Mouse (Mus musculus): ENCODE results near the gene Ndel1. TPM values are rescaled to one million over a fixed set of nuclear protein-coding genes. Genes with fewer than 3 reads are reported as not detected.

Ndel1 gene
- total and polyA plus RNA-seq, 3 experiments, result 26.2 to 64.3 (median 39.4) TPM

DNA sequence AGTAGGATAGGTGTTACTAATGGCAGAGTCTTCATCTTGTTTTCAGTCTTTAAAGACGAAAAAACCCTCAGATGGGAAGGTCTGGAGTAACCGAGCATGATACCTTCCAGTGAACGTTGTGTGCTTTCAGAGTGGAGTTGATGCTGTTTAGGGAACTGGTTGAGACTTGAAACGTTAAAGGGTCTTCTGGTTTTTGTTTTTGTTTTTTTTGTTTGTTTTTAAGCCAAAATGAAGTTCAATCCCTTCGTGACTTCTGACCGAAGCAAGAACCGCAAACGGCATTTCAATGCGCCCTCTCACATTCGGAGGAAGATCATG lies 30.3 kb upstream of the Ndel1 start:
- peaks cover 62% of the 10 kb centered on the region for H3K4me1 ChIP-seq (ENCODE audit: insufficient read depth, low read depth, low read length)
- no peak for TF ChIP-seq TAL1 (conservative IDR thresholded peaks at IDR 0.05; ENCODE audit: low read depth, low read length)
- TF ChIP-seq GATA1 (IDR thresholded peaks at IDR 0.05; ENCODE audit: borderline replicate concordance, low read length), result no peak

DNA sequence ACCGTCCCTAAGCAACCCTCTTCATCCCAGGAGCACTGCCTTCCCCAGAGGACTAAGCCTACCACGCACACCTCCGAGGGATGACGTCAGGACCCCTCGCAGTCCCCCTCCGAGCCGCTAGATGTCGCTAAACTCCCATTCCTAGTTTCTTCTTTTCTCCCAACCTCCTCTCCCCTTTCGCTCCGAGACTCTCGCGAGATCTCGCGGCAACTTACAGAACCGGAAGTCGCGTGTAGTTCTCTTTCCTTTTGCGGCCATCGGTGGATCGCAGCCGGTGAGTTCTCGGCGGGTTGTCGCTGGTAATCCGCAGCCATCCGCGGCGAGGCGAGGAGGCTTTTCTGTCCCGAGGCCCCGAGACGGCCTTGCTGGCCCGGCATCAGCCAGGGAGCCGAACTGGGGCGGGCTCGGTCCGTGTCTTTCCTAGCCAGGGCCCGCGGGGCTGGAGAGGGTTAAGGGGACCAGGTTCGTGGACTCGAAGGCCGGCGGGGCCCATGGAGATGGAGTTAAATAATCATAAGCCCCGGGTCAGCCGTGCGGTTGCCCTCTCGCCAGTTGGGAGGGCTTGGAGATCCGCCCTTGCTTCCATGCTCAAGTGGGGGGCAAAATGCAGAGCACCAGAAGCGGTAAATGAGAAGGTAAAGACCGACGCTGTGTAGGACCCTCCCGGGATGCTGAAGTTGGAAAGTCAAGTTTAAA lies 29.8 kb upstream of the Ndel1 start, which contains the start of gene Rpl26:
Gene Rpl26 (plus strand): TSS at position 233 of the 696 bp plus-strand sequence.
- Histone ChIP-seq H3K27me3 (ENCODE audit: insufficient read depth, low read length) (peaks cover 5% of the 10 kb centered on the region; the same call in 1 of the 2 replicates), H3K4me1 (ENCODE audit: insufficient read depth, low read depth, low read length) (peaks cover 65% of the 10 kb centered on the region), H3K36me3 (replicated peaks) (peaks cover 43% of the 10 kb centered on the region), H3K9me3 (replicated peaks) (no peaks in the 10 kb centered on the region), H3K4me3 (ENCODE audit: low read depth, low read length) (peak within 1 kb of the TSS; percentile 92)
- DNase-seq (ENCODE audit: low spot score) (peak; percentile 86), ATAC-seq (ENCODE audit: extremely low read depth, insufficient number of reproducible peaks, low FRiP score, poor library complexity, severe bottlenecking) (peak; percentile 71)
- TF ChIP-seq TAL1 (conservative IDR thresholded peaks at IDR 0.05; ENCODE audit: low read depth, low read length) (no peak), GATA2 (IDR thresholded peaks at IDR 0.05; ENCODE audit: borderline replicate concordance, low read depth, low read length) (no peak), CTCF (IDR thresholded peaks at IDR 0.05; ENCODE audit: low read depth, low read length) (peak; percentile 94)

More for the DNA sequence above, 30.3 kb upstream of the Ndel1 start:
- H3K9me3 ChIP-seq (replicated peaks), result no peaks in the 10 kb centered on the region
- peaks cover 47% of the 10 kb centered on the region for H3K36me3 ChIP-seq (replicated peaks)
- H3K27me3 ChIP-seq (ENCODE audit: insufficient read depth, low read length), result peaks cover 5% of the 10 kb centered on the region; the same call in 1 of the 2 replicates
- no peak for ATAC-seq (ENCODE audit: extremely low read depth, insufficient number of reproducible peaks, low FRiP score, poor library complexity, severe bottlenecking)
- no peak for DNase-seq (ENCODE audit: low spot score)
- peak overlapping the region; percentile 92 for H3K4me3 ChIP-seq (ENCODE audit: low read depth, low read length)

- H3K27me3 ChIP-seq (ENCODE audit: insufficient read depth, low read length), result peaks cover 5% of the 10 kb centered on the region; the same call in 1 of the 2 replicates
- DNase-seq (ENCODE audit: low spot score) (no peak), ATAC-seq (ENCODE audit: extremely low read depth, insufficient number of reproducible peaks, low FRiP score, poor library complexity, severe bottlenecking) (no peak)
- H3K36me3 ChIP-seq (replicated peaks), result peaks cover 35% of the 10 kb centered on the region
- peak overlapping the region; percentile 92; the same call in 1 of the 2 replicates for H3K4me3 ChIP-seq (ENCODE audit: low read depth, low read length)
- H3K9me3 ChIP-seq (replicated peaks), result no peaks in the 10 kb centered on the region
- peaks cover 62% of the 10 kb centered on the region for H3K4me1 ChIP-seq (ENCODE audit: insufficient read depth, low read depth, low read length)
- TF ChIP-seq POLR2AphosphoS5 (IDR thresholded peaks at IDR 0.05; ENCODE audit: insufficient replicate concordance, low read depth, low read length) (no peak), TAL1 (conservative IDR thresholded peaks at IDR 0.05; ENCODE audit: low read depth, low read length) (no peak), CTCF (IDR thresholded peaks at IDR 0.05; ENCODE audit: low read depth, low read length) (no peak), GATA1 (IDR thresholded peaks at IDR 0.05; ENCODE audit: borderline replicate concordance, low read length) (no peak), GATA2 (IDR thresholded peaks at IDR 0.05; ENCODE audit: borderline replicate concordance, low read depth, low read length) (no peak)
Measured at GRCm38 (mm10) chr11:68900519-68901350, 29.1 kb upstream of the Ndel1 start.

- Histone ChIP-seq H3K4me1 (ENCODE audit: insufficient read depth, low read depth, low read length) (peaks cover 56% of the 10 kb centered on the region), H3K4me3 (ENCODE audit: low read depth, low read length) (no peak overlapping the region), H3K27me3 (ENCODE audit: insufficient read depth, low read length) (peaks cover 5% of the 10 kb centered on the region; the same call in 1 of the 2 replicates), H3K36me3 (replicated peaks) (peaks cover 26% of the 10 kb centered on the region), H3K9me3 (replicated peaks) (no peaks in the 10 kb centered on the region)
- no peak for TF ChIP-seq POLR2AphosphoS5 (IDR thresholded peaks at IDR 0.05; ENCODE audit: insufficient replicate concordance, low read depth, low read length)
- no peak for TF ChIP-seq GATA1 (IDR thresholded peaks at IDR 0.05; ENCODE audit: borderline replicate concordance, low read length)
- TF ChIP-seq CTCF (IDR thresholded peaks at IDR 0.05; ENCODE audit: low read depth, low read length), result no peak
- no peak for TF ChIP-seq TAL1 (conservative IDR thresholded peaks at IDR 0.05; ENCODE audit: low read depth, low read length)
- no peak for TF ChIP-seq GATA2 (IDR thresholded peaks at IDR 0.05; ENCODE audit: borderline replicate concordance, low read depth, low read length)
- DNase-seq (ENCODE audit: low spot score) (no peak), ATAC-seq (ENCODE audit: extremely low read depth, insufficient number of reproducible peaks, low FRiP score, poor library complexity, severe bottlenecking) (no peak)
Measured at GRCm38 (mm10) chr11:68899815-68900214, 28.2 kb upstream of the Ndel1 start.

DNA sequence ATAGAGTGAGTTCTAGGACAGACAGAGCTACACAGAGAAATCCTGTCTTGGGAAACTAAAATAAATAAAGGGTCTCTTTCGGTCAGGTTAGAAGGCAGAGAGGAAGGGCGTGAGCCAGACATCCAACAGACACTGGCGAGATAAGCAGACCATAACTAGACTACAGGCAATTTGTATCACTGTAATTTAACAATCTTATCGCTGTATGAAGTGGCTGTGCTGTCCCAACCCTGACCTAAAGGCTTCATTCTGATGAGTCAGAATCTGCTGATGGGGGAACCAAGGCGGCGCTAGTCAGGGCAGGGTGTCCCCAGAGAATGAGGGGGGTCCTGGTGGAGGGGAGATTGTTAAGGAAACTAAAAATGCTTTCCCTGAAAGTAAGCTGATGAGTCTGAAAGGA lies 27.1 kb upstream of the Ndel1 start:
- 0 out of 2 replicates have a peak, but pooled peaks have one; percentile 23 for ATAC-seq (ENCODE audit: extremely low read depth, insufficient number of reproducible peaks, low FRiP score, poor library complexity, severe bottlenecking)
- no peak for DNase-seq (ENCODE audit: low spot score)
- Histone ChIP-seq H3K4me1 (ENCODE audit: insufficient read depth, low read depth, low read length) (peaks cover 46% of the 10 kb centered on the region), H3K4me3 (ENCODE audit: low read depth, low read length) (no peak overlapping the region; the same call in 1 of the 2 replicates), H3K9me3 (replicated peaks) (no peaks in the 10 kb centered on the region), H3K27me3 (ENCODE audit: insufficient read depth, low read length) (peaks cover 5% of the 10 kb centered on the region; the same call in 1 of the 2 replicates), H3K36me3 (replicated peaks) (peaks cover 15% of the 10 kb centered on the region)
- TF ChIP-seq CTCF (IDR thresholded peaks at IDR 0.05; ENCODE audit: low read depth, low read length), result no peak
- no peak for TF ChIP-seq POLR2AphosphoS5 (IDR thresholded peaks at IDR 0.05; ENCODE audit: insufficient replicate concordance, low read depth, low read length)
- TF ChIP-seq TAL1 (conservative IDR thresholded peaks at IDR 0.05; ENCODE audit: low read depth, low read length), result no peak
- TF ChIP-seq GATA1 (IDR thresholded peaks at IDR 0.05; ENCODE audit: borderline replicate concordance, low read length), result no peak
- TF ChIP-seq GATA2 (IDR thresholded peaks at IDR 0.05; ENCODE audit: borderline replicate concordance, low read depth, low read length), result no peak

- Histone ChIP-seq H3K4me1 (ENCODE audit: insufficient read depth, low read depth, low read length) (peaks cover 36% of the 10 kb centered on the region), H3K4me3 (ENCODE audit: low read depth, low read length) (no peak overlapping the region), H3K36me3 (replicated peaks) (peaks cover 6% of the 10 kb centered on the region), H3K27me3 (ENCODE audit: insufficient read depth, low read length) (peaks cover 12% of the 10 kb centered on the region; the same call in 1 of the 2 replicates), H3K9me3 (replicated peaks) (no peaks in the 10 kb centered on the region)
- ATAC-seq (ENCODE audit: extremely low read depth, insufficient number of reproducible peaks, low FRiP score, poor library complexity, severe bottlenecking) (no peak), DNase-seq (ENCODE audit: low spot score) (no peak)
- no peak for TF ChIP-seq CTCF (IDR thresholded peaks at IDR 0.05; ENCODE audit: low read depth, low read length)
- TF ChIP-seq POLR2AphosphoS5 (IDR thresholded peaks at IDR 0.05; ENCODE audit: insufficient replicate concordance, low read depth, low read length), result no peak
- TF ChIP-seq GATA1 (IDR thresholded peaks at IDR 0.05; ENCODE audit: borderline replicate concordance, low read length), result no peak
- TF ChIP-seq GATA2 (IDR thresholded peaks at IDR 0.05; ENCODE audit: borderline replicate concordance, low read depth, low read length), result no peak
- no peak for TF ChIP-seq TAL1 (conservative IDR thresholded peaks at IDR 0.05; ENCODE audit: low read depth, low read length)
Measured at GRCm38 (mm10) chr11:68897838-68898237, 26.2 kb upstream of the Ndel1 start.
